Mouse (Mus musculus) frontal cortex, postnatal 10 days (tissue): Measurements from ENCODE around the gene Ccl4.

ENCODE experiments used
- DNase-seq, 2 experiments: peaks; one replicate each; pipeline ENCODE4 v3.0.0; 2022; ENCODE audit warnings: low spot score in 2 of 2, mixed read lengths in 1 of 2

Gene Ccl4

GRCm38 (mm10) chr11:83675665-83676064, 13.3 kb downstream of the Ccl4 start:
- DNase-seq: no peak

- no peak for DNase-seq
Observed at GRCm38 (mm10) chr11:83689918-83690317, 27.5 kb downstream of the Ccl4 start.

GRCm38 (mm10) chr11:83692008-83692407, 29.6 kb downstream of the Ccl4 start:
- no peak for DNase-seq

- DNase-seq: no peak
Observed at GRCm38 (mm10) chr11:83703705-83704104, 41.3 kb downstream of the Ccl4 start, which contains the start of gene Wfdc17. TSS of gene Wfdc17 (plus strand) at chr11:83703991.

GRCm38 (mm10) chr11:83708715-83709114, 46.3 kb downstream of the Ccl4 start, which contains the start of gene Wfdc18:
TSS of gene Wfdc18 (plus strand) at chr11:83709015.
- no peak for DNase-seq

GRCm38 (mm10) chr11:83709683-83710082, 47.3 kb downstream of the Ccl4 start:
- no peak for DNase-seq

- DNase-seq: no peak
Observed at GRCm38 (mm10) chr11:83712671-83713070, 50.3 kb downstream of the Ccl4 start.

- DNase-seq: no peak
Observed at GRCm38 (mm10) chr11:83713925-83714324, 51.5 kb downstream of the Ccl4 start.
